Mouse (Mus musculus): ENCODE data around the gene Itga9.

DNA sequence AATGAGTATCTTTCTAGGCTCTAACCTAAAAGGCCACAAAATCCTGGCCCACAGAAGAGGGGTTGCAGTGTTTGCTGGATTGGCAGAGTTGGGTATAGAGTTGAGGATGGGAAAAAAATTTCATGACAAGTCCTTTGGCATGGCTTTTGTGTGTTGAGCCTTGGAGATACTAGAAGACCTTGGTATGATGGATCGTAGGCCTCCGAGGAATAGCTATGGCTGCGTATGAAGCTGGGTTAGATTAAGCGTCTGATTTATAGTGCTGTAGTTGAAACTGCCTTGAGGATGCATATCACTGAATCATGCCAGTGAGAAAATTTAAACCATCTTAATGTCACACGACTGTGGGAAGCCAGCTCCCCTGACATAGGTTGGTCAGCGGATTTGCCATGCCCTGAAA lies 114.6 kb downstream of the Itga9 start:
- no peak for TF ChIP-seq CTCF (conservative IDR thresholded peaks at IDR 0.05; ENCODE audit: insufficient read depth, insufficient read length, low read depth, low read length)
- TF ChIP-seq POLR2A (IDR thresholded peaks at IDR 0.05; ENCODE audit: low read depth, low read length): no peak
